Mouse (Mus musculus) cerebellum, adult 9-10 months (tissue): ENCODE measurements at regions not wholly inside any gene's neighbourhood (a gene's known extent, or its start where the extent isn't known, plus 50 kb on each side); places are given as distances from the start of the nearest gene placed in this dataset.

Experiments
- DNase-seq: peaks from one replicate; pipeline ENCODE4 v3.0.0; 2022

- no peak for DNase-seq
Measured at GRCm38 (mm10) chr3:37908456-37908855, 184.2 kb upstream of the Gm5148 start.

GRCm38 (mm10) chr3:37907432-37908088 is 183.3 kb upstream of the Gm5148 start:
- no peak for DNase-seq

- DNase-seq, result no peak
Measured at GRCm38 (mm10) chr3:37906806-37907251, 182.5 kb upstream of the Gm5148 start.

GRCm38 (mm10) chr3:37904188-37904587 is 179.9 kb upstream of the Gm5148 start:
- DNase-seq, result no peak

GRCm38 (mm10) chr3:37903482-37903881 is 179.2 kb upstream of the Gm5148 start:
- DNase-seq, result no peak

- no peak for DNase-seq
Measured at GRCm38 (mm10) chr3:37903021-37903420, 178.7 kb upstream of the Gm5148 start.

- DNase-seq, result no peak
Measured at GRCm38 (mm10) chr3:37897392-37897791, 173.1 kb upstream of the Gm5148 start.

GRCm38 (mm10) chr3:37896821-37897311 is 172.6 kb upstream of the Gm5148 start:
- no peak for DNase-seq

GRCm38 (mm10) chr3:37894599-37894998 is 170.3 kb upstream of the Gm5148 start:
- DNase-seq, result no peak

GRCm38 (mm10) chr3:37890202-37890601 is 165.9 kb upstream of the Gm5148 start:
- no peak for DNase-seq

- DNase-seq, result no peak
Measured at GRCm38 (mm10) chr3:37888455-37888854, 164.2 kb upstream of the Gm5148 start.

GRCm38 (mm10) chr3:37887711-37888110 is 163.4 kb upstream of the Gm5148 start:
- no peak for DNase-seq

- DNase-seq, result no peak
Measured at GRCm38 (mm10) chr3:37886705-37887454, 162.6 kb upstream of the Gm5148 start.

- no peak for DNase-seq
Measured at GRCm38 (mm10) chr3:37885776-37886175, 161.5 kb upstream of the Gm5148 start.

- no peak for DNase-seq
Measured at GRCm38 (mm10) chr3:37882417-37882816, 158.1 kb upstream of the Gm5148 start.

GRCm38 (mm10) chr3:37881016-37881415 is 156.7 kb upstream of the Gm5148 start:
- no peak for DNase-seq

GRCm38 (mm10) chr3:37879056-37879455 is 154.8 kb upstream of the Gm5148 start:
- DNase-seq, result no peak

- DNase-seq, result no peak
Measured at GRCm38 (mm10) chr3:37876016-37876765, 151.9 kb upstream of the Gm5148 start.

GRCm38 (mm10) chr3:37875331-37876015 is 151.2 kb upstream of the Gm5148 start:
- DNase-seq, result no peak

- no peak for DNase-seq
Measured at GRCm38 (mm10) chr3:37874864-37875263, 150.6 kb upstream of the Gm5148 start.

GRCm38 (mm10) chr3:37874346-37874745 is 150.1 kb upstream of the Gm5148 start:
- DNase-seq, result no peak

- DNase-seq, result no peak
Measured at GRCm38 (mm10) chr3:37872329-37872728, 148.0 kb upstream of the Gm5148 start.

GRCm38 (mm10) chr3:37871076-37871475 is 146.8 kb upstream of the Gm5148 start:
- DNase-seq, result no peak
